Mouse (Mus musculus) T-cell, adult 2 months (primary cell): ENCODE results near the gene Baz2a.
A peak's percentile ranks its signal among the peaks of the same experiment; 100 is the strongest.
"Not testable (repeated sequence)": the region's sequence is repeated elsewhere in the genome, so short reads cannot be mapped to it uniquely, and the experiment has no call there.

Experiments used
- DNase-seq: peaks from one replicate; pipeline ENCODE4 v3.0.0; 2022; ENCODE audit warnings: low spot score

The Baz2a gene

DNA sequence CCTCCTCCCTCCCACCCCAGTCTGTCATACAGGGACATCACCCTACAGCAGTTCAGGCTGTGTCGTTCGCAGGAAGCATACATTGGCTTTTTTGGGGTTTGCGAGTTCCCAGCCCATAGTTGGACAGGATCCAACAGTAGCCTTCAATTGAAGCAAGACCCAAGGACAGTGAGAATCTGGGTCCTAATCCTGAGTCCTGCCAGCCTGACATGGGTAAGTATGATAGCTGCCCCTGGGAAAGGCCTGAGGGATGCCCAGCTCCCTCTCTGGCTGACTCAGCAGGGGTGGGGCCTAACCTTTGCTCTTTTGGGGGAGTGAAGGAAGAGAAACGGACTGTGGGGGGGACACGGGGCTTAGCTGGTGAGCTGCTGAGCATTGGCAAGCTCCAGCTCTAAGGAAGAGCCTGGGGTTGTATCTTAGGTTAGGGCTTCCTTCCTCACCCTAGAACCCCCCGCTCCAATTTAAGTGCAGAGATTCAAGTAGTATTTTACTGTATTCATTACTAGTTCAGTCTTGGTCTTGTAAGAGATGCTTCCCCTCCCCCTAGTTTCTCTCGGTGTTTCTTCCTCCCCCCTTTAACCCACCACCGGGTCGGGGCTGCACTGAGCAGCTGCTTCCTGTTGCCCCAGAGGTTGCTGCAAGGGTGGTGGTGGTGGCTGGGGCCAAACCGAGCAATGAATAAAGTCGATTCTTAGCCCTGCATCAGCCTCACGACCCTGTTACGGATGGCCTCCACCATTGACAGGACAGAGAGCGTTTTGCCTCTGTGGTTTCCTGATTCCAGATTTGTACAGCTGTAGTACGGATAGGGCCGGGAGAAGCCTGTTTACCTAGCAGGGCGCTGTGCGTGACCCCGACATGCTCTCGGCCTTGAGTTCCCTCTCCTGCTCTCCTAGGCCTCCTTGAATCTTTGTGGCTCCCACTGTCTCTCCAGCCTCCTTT, at the start of gene Baz2a:
Gene Baz2a, plus strand, starts transcription at position 14 of the 942 bp plus-strand sequence.
- DNase-seq, result peak; percentile 59

GRCm38 (mm10) chr10:128041636-128042035, 49.7 kb upstream of the Baz2a start:
- DNase-seq, result no peak

- DNase-seq, result no peak
These were observed 48.9 kb upstream of the Baz2a start for GRCm38 (mm10) chr10:128042466-128042865.

DNA sequence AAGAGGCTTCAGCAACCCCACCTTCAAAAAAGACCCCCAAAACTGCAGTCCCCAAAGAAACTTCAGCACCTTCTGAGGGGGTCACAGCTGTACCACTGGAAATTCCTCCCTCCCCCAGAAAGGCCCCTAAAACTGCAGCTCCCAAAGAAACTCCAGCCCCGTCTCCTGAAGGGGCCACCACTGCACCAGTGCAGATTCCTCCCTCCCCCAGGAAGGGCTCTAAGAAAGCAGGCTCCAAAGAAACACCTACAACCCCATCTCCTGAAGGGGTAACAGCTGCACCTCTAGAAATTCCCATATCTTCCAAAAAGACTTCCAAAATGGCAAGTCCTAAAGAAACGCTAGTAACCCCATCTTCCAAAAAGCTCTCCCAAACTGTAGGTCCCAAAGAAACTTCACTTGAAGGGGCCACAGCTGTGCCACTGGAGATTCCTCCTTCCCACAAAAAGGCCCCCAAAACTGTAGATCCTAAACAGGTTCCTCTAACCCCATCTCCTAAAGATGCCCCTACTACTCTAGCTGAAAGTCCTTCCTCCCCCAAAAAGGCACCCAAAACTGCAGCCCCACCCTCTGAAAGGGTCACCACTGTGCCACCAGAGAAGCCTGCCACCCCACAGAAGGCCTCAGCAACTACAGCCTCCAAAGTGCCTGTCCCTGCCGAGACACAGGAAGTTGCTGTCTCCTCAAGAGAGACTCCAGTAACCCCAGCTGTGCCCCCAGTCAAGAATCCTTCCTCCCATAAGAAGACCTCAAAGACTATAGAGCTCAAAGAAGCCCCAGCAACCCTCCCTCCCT, 48.1 kb upstream of the Baz2a start:
- DNase-seq, result no peak

DNA sequence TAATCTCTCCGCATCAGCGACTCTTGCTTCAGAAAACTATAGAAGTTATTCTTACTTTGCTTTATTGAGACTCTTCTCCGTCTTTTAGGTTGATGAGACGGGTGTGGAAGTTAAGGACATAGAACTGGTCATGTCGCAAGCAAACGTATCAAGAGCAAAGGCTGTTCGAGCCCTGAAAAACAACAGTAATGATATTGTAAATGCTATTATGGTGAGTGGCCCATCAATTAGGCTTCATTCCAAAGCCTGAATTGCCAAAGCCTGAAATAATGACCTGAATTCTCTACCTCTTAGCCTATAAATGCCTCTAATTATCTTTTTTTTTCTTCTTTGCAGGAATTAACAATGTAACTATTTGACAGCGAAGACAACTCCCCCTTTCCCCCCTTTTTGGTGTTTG, 43.2 kb upstream of the Baz2a start:
- DNase-seq, result no peak

DNA sequence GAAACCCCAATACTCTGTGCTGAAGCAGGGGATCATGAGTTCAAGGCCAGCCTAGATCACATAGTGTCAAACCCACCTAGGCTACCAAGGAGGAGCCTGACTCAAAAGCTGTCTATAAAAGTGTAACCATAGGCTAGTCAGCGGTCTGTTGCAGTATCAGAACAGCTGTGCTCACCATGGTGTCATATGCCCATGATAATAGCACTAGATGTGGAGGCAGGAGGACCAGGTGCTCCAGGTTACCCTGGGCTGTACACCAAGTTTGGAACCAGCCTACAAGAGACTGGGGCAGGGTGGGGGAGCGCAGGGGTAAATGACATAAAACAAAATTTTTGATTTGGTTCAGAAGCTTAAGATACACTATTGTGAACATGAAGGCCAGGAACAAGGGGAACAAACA, 41.6 kb upstream of the Baz2a start:
- DNase-seq, result no peak

DNA sequence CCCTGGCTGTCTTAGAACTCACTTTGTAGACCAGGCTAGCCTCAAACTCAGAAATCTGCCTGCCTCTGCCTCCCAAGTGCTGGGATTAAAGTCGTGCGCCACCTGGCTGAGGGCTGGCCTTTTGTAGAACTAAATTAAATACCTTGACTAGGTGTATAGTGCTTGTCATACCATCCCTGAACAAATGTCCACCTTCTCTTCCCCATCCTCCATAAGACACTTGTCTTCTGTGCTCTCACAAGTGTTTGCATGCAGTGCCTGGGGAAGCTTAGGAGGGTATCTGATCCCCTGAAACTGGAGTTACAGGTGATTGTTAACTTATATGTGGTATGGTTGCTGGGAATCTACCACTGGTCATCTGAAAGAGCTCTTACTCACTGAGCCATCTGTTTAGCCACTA, 41.0 kb upstream of the Baz2a start:
- DNase-seq, result no peak

- DNase-seq, result no peak
These were observed 39.8 kb upstream of the Baz2a start for GRCm38 (mm10) chr10:128051589-128051988.

- DNase-seq, result not testable (repeated sequence)
These were observed 39.2 kb upstream of the Baz2a start for GRCm38 (mm10) chr10:128052136-128052535.

GRCm38 (mm10) chr10:128053001-128053400, 38.4 kb upstream of the Baz2a start:
- DNase-seq, result no peak

DNA sequence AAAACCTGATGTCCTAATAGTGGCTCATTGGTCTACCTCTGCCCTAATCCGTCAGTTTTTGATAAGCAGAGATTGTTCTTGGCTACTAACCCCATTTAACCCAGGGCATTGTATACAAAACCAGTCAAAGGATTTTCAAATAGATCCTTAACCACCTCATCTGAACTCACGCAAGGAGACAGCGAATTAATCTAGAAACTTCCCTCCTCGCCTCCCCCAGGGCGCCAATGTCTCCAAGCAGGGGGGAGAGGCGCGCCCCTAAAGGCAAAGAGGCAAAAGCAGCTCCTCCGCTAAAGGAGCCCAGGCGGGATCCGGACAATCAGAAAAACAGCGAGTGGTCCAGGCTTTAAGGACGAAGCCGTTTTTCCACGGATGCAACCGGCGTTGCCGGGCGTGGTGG, 33.2 kb upstream of the Baz2a start:
- DNase-seq, result no peak

DNA sequence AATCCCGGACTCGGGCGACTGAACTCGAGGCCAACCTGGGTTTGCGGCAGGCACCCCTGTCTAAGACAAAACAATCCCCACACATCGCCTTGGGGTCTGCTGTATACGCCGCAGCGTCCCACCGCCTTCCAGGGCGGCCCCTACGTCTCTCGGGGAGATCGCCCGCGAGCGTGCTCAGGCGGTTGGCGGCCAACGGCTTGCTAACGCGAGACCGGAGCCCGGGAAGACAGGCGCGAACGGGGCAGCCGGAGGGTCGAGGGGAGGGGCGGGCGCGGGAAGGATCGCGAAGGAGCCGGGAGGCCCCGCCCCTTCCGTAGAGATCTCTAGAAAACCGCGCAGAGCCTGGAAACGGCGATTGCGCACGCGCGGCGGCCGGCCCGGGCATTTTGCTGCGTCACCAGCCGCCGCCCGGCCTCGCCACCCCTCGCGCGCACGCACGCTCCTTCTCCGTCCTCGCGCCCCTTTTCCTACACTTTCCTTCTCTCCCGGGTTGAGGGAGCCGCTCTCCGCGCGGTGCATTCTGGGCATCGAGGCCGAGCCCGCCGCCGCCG, 32.7 kb upstream of the Baz2a start, which contains the start of gene Ptges3:
Gene Ptges3, plus strand, starts transcription at position 354 of the 551 bp plus-strand sequence.
- peak; percentile 95 for DNase-seq

DNA sequence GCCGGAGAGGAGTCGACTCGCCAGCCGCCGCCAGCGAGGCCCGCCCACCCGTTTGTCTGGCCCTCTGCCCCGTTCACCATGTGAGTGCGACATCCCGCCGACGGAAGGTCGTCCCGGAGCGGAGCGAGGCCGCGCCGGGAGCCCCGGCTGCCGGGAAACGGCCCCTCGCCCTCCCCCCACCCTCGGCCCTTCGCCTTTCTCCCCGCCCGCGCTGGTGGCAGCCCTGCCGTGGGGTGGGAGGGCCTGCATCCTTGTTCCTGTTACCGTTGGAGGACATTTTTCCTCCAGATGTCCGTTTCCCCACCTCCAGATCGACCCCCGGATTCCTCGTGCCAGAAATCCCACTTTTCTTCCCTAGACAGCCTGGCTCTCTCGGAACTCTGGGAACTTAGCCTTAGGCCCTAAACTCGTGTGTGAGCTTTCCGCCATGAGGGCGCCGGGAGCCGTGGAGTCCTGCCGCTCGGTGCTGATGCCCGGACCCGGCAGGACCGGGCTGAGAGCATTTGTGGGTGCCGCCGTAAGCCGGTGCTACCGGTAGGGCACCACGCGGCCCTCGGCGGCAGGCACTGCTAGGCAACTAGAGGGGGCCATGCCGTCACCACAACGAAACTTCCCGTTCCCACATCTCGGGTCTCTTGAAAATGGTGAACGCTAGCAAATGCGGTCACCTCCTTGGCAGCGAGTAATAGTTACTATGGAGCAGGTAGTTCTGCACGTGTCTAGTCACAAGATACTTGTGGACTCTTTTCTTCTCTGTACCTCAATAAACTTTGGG, 32.0 kb upstream of the Baz2a start:
- DNase-seq, result peak; percentile 77

DNA sequence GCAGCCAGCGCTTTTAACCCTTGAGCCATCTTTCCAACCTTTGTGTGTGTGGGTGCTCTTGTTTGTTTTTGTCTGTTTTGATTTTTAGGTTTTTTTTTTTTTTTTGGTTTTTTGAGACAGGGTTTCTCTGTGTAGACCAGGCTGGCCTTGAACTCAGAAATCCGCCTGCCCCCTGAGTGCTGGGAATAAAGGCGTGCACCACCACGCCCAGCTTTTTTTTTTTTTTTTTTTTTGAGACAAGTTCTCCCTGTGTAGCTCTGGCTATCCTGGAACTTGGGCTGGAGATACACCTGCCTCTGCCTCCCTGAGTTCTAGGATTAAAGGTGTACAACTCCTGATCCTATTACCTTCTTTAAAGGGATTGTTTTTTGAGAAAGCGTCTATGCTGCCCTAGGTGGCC, 30.3 kb upstream of the Baz2a start:
- DNase-seq, result no peak

DNA sequence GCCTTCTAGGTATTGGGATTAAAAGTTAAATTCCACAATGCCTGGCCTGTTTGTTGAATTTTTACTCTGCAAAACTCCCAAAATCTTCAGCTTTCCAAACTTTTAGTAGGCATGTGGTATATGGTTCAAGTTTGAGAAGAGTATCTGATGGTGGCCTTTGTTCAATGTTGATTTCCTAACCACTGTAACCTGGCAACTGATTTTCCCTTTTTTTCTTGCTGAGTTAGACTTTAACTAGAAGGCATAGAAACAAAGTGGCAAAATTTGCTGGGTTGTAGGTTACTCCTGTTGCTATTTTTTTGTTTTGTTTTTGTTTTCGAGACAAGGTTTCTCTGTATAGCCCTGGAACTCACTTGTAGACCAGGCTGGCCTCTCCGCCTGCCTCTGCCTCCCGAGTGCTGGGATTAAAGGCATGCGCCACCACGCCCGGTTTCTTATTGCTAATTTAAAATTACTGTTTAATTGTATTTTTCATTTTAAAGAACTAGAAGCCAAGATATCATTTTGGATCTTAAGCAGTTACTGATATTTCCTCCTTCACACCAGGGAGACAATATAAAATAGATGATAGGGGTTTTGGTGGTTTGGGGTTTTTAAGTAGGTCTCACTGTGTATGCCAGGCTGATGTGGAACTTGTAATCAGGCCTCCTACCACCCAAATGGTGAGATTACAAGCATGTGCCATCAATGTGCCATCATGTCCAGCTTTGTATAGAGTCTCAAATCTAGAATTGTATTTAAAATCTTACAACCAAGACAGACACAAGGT, 29.0 kb upstream of the Baz2a start:
- DNase-seq, result no peak

DNA sequence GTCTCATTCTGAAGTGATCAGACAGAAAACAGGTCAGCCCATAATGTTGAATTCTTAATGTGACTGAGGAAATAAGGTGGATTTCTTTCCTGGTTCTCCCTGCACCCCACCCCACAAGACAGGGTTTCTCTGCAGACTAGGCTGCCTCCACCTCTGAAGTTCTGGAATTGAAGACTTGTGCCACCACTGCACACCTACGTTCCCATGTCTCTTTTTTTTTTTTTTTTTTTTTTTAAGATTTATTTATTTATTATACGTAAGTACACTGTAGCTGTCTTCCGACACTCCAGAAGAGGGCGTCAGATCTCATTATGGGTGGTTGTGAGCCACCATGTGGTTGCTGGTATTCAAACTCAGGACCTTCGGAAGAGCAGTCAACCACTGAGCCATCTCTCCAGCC, 25.3 kb upstream of the Baz2a start:
- no peak for DNase-seq

- no peak for DNase-seq
These were observed 22.2 kb upstream of the Baz2a start for GRCm38 (mm10) chr10:128069201-128069600.

DNA sequence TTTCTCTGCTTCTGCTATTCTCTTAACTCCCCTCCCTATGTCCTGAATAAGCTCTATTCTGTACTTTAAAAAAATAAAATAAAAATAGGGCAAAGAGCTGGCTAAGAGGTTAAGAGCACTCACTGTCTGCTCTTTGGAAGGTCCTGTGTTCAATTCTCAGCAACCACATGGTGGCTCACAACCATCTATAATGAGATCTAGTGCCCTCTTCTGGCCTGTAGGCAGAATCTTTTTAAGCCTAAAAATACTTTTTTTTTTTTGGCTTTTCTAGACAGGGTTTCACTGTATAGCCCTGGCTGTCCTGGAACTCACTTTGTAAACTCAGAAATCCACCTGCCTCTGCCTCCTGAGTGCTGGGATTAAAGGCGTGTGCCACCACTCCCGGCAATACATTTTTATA, 20.9 kb upstream of the Baz2a start:
- DNase-seq, result not testable (repeated sequence)

DNA sequence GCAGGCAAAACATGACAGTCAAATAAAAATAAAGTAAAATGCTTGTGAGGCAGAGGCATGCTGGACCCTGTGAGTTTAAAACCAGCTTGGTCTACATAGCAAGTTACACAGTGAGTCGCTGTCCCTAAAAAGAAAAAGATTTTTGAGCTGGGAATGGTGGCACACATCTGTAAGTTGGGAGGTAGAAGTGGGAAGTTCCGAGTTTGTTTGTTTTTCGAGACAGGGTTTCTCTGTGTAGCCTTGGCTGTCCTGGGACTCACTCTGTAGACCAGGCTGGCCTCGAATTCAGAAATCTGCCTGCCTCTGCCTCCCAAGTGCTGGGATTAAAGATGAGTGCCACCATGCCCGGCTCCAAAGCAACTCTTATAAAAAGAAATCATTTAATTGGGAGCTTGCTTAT, 13.1 kb upstream of the Baz2a start:
- not testable (repeated sequence) for DNase-seq

DNA sequence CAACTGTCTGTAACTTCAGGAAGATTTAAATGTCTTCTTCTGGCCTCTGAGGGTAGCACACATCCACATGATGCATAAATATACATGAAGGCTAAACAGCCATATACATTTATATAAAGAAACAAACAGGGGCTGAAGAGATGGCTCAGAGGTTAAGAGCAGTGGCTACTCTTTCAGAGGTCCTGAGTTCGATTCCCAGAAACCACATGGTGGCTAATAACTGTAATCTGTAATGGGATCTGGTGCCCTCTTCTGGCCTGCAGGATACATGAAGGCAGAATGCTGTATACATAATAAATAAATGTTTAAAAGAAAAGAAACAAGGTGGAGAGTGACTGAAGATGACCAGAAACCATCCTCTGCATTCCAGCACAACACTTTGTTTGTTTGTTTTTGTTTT, 10.9 kb upstream of the Baz2a start:
- peak; percentile 28 for DNase-seq
